Mouse (Mus musculus) heart, adult 11 months (tissue): Measurements from ENCODE around the gene Jmjd7.

Experiments
- DNase-seq: peaks from one replicate; pipeline ENCODE4 v3.0.0; 2022

Jmjd7 gene

GRCm38 (mm10) chr2:120026984-120027949, at the start of gene Jmjd7, which contains the start of gene Gm28042:
Jmjd7 (plus strand) TSS chr2:120027483.
Gm28042 (plus strand) TSS chr2:120027493.
- DNase-seq: peak; percentile 99

- DNase-seq: no peak
These were observed 46.8 kb upstream of the Jmjd7 start for GRCm38 (mm10) chr2:119980343-119980986.

GRCm38 (mm10) chr2:119981631-119982030, 45.7 kb upstream of the Jmjd7 start:
- no peak for DNase-seq

GRCm38 (mm10) chr2:119985871-119986270, 41.4 kb upstream of the Jmjd7 start:
- peak; percentile 41 for DNase-seq

GRCm38 (mm10) chr2:119986369-119986768, 40.9 kb upstream of the Jmjd7 start:
- DNase-seq: no peak

GRCm38 (mm10) chr2:119987441-119987840, 39.8 kb upstream of the Jmjd7 start:
- DNase-seq: no peak

GRCm38 (mm10) chr2:119988952-119989351, 38.3 kb upstream of the Jmjd7 start:
- DNase-seq: no peak

GRCm38 (mm10) chr2:119990881-119991280, 36.4 kb upstream of the Jmjd7 start:
- no peak for DNase-seq

- DNase-seq: no peak
These were observed 34.9 kb upstream of the Jmjd7 start for GRCm38 (mm10) chr2:119992349-119992748.

GRCm38 (mm10) chr2:119993515-119993914, 33.8 kb upstream of the Jmjd7 start:
- no peak for DNase-seq

GRCm38 (mm10) chr2:119994839-119995238, 32.4 kb upstream of the Jmjd7 start:
- DNase-seq: no peak

- DNase-seq: peak; percentile 94
These were observed 31.6 kb upstream of the Jmjd7 start for GRCm38 (mm10) chr2:119995391-119996281.

GRCm38 (mm10) chr2:119997354-119997753, 29.9 kb upstream of the Jmjd7 start:
- DNase-seq: peak; percentile 91

- no peak for DNase-seq
These were observed 27.6 kb upstream of the Jmjd7 start for GRCm38 (mm10) chr2:119999731-120000130.

GRCm38 (mm10) chr2:120000882-120001584, 26.2 kb upstream of the Jmjd7 start:
- no peak for DNase-seq

- DNase-seq: no peak
These were observed 25.3 kb upstream of the Jmjd7 start for GRCm38 (mm10) chr2:120001956-120002355.

GRCm38 (mm10) chr2:120003970-120004369, 23.3 kb upstream of the Jmjd7 start:
- no peak for DNase-seq

GRCm38 (mm10) chr2:120006696-120007095, 20.6 kb upstream of the Jmjd7 start:
- DNase-seq: no peak

GRCm38 (mm10) chr2:120007680-120008210, 19.5 kb upstream of the Jmjd7 start:
- no peak for DNase-seq

GRCm38 (mm10) chr2:120008672-120009071, 18.6 kb upstream of the Jmjd7 start:
- DNase-seq: peak; percentile 92

GRCm38 (mm10) chr2:120011462-120012200, 15.7 kb upstream of the Jmjd7 start:
- DNase-seq: peak; percentile 91
